10 mouse cellular contexts compared by ENCODE assay signal in the genomic region with DNA sequence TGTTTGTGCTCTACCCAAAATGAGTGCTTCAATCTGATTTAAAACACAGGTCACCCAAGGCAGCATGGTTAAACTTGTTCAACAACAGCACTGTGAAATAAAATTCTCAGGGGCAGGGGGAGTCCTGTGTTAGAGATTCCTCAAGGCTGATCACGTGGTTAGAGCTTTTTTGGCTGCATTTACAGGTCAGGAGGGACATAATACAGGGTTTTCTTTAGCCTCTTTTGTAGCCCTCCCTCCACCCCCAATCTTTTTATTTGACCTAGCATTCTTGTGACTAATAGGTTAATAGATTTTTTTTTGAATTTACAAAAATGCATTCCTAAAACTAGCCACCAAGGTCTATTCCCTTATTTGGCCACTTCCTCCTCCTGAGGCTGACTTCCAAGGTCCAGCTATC. TPM values are rescaled to one million over a fixed set of nuclear protein-coding genes. Genes with fewer than 3 reads are reported as not detected.
"Had no signal": no experiment of that assay in that cellular context is flagged by ENCODE, and none has a peak within 500 bp of the region (broad histone marks: within the 10 kb centered on the region; RNA-seq: fewer than 3 reads in every experiment).

No protein-coding gene starts in this region.

RNA-seq across cellular contexts. Expression of a gene that starts 3.1 kb away (rescaled TPM):
- total RNA-seq: megakaryocyte progenitor cell, adult 5-6 weeks; midbrain, postnatal 0 days; monocyte, adult 5-6 weeks; neutrophil, adult 5-6 weeks had no signal
- polyA plus RNA-seq: macrophage; midbrain, embryonic 11.5 days; midbrain, embryonic 15.5 days; midbrain, postnatal 0 days; neural tube, embryonic 12.5 days; urinary bladder, adult 2 months had no signal

RNA-seq across cellular contexts. Expression of a gene that starts 44.4 kb away (rescaled TPM):
- total RNA-seq: megakaryocyte progenitor cell, adult 5-6 weeks; midbrain, postnatal 0 days; monocyte, adult 5-6 weeks; neutrophil, adult 5-6 weeks had no signal
- polyA plus RNA-seq: macrophage; midbrain, embryonic 11.5 days; midbrain, embryonic 15.5 days; midbrain, postnatal 0 days; neural tube, embryonic 12.5 days; urinary bladder, adult 2 months had no signal

RNA-seq across cellular contexts. Expression of a gene that starts 51.0 kb away (rescaled TPM):
- total RNA-seq: megakaryocyte progenitor cell, adult 5-6 weeks; midbrain, postnatal 0 days; monocyte, adult 5-6 weeks; neutrophil, adult 5-6 weeks had no signal
- polyA plus RNA-seq: macrophage; midbrain, embryonic 11.5 days; midbrain, embryonic 15.5 days; midbrain, postnatal 0 days; neural tube, embryonic 12.5 days; neural tube, embryonic 14.5 days had no signal
